Mouse (Mus musculus): Measurements from ENCODE around the gene Fkbp9. TPM values are rescaled to one million over a fixed set of nuclear protein-coding genes. Genes with fewer than 3 reads are reported as not detected.
"Not testable (repeated sequence)": the region's sequence is repeated elsewhere in the genome, so short reads cannot be mapped to it uniquely, and the experiment has no call there.

The Fkbp9 gene
- polyA plus RNA-seq, 1 experiment from 2014 or later, result 26.2 TPM

DNA sequence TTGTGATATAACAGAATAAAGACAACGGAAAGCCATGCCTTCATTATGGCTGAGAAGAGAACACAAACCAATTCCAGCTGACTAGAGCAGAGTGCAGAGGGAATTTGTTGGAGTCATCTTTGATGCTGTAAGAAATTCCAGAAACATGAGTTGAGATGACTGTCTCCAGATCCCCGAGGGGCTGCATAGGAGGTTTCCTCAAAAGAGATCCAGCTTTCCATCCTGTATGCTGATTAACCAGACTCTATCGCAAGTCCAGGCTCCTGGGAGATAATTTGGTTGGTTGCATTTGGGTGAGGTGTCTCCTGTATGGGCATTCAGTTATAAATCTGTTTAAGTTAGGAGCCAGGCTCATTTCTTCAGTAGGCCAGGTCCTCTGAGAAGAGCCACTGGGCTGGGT, 5.8 kb downstream of the Fkbp9 start:
- no peak overlapping the region for H3K27ac ChIP-seq
- ATAC-seq (ENCODE audit: low read depth), result no peak
- H3K9ac ChIP-seq, result no peak overlapping the region
- H3K36me3 ChIP-seq, result peaks cover 2% of the 10 kb centered on the region; the same call in 1 of the 2 replicates
- H3K4me2 ChIP-seq, result no peak overlapping the region
- peaks cover 24% of the 10 kb centered on the region for H3K4me1 ChIP-seq (replicated peaks)
- H3K9me3 ChIP-seq (replicated peaks), result no peaks in the 10 kb centered on the region
- no peak for DNase-seq
- H3K27me3 ChIP-seq, result no peaks in the 10 kb centered on the region
- 75% methylated on average over 3 of the region's 3 CpGs for WGBS (ENCODE audit: insufficient replicate concordance)
- H3K4me3 ChIP-seq (replicated peaks), result no peak overlapping the region

GRCm38 (mm10) chr6:56843229-56843628, 11.4 kb downstream of the Fkbp9 start:
- Histone ChIP-seq H3K9ac (no peak overlapping the region), H3K36me3 (no peaks in the 10 kb centered on the region), H3K4me3 (replicated peaks) (no peak overlapping the region), H3K27ac (no peak overlapping the region), H3K4me2 (no peak overlapping the region), H3K9me3 (replicated peaks) (no peaks in the 10 kb centered on the region), H3K4me1 (replicated peaks) (peaks cover 44% of the 10 kb centered on the region), H3K27me3 (no peaks in the 10 kb centered on the region)
- ATAC-seq (ENCODE audit: low read depth), result no peak
- WGBS (ENCODE audit: insufficient replicate concordance), result 82% methylated on average over 3 of the region's 3 CpGs
- DNase-seq, result no peak

DNA sequence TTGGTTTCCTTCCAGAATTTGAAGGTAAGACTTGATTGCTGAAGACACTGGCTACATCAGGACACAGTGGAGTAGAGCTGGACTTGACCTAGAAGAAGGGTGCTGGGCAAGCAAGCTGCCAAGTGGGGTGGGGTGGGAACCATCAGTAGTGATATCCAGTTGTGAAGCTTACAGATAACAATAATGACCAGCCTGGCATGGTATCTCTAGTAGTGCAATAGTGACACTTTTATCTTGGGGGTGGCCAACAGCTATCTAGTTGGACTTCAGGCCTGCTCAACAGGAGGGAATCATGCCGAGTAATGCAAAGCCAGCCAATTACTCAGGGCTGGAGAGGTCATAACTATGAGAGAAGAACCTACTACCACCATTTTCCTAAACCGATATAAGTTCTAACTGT, 12.5 kb downstream of the Fkbp9 start:
- Histone ChIP-seq H3K27me3 (no peaks in the 10 kb centered on the region), H3K36me3 (no peaks in the 10 kb centered on the region), H3K9me3 (replicated peaks) (no peaks in the 10 kb centered on the region), H3K4me1 (replicated peaks) (peaks cover 37% of the 10 kb centered on the region), H3K4me3 (replicated peaks) (no peak overlapping the region), H3K27ac (peak overlapping the region; percentile 73), H3K4me2 (peak overlapping the region; percentile 15), H3K9ac (no peak overlapping the region)
- DNase-seq (peak; percentile 27), ATAC-seq (ENCODE audit: low read depth) (peak; percentile 96)
- 45% methylated on average over 2 of the region's 2 CpGs for WGBS (ENCODE audit: insufficient replicate concordance)

GRCm38 (mm10) chr6:56848974-56849373, 17.1 kb downstream of the Fkbp9 start:
- H3K9me3 ChIP-seq (replicated peaks), result no peaks in the 10 kb centered on the region
- H3K4me2 ChIP-seq, result no peak overlapping the region
- peaks cover 3% of the 10 kb centered on the region; the same call in 1 of the 2 replicates for H3K36me3 ChIP-seq
- no peak overlapping the region for H3K4me3 ChIP-seq (replicated peaks)
- peaks cover 30% of the 10 kb centered on the region for H3K4me1 ChIP-seq (replicated peaks)
- ATAC-seq (ENCODE audit: low read depth), result no peak
- H3K27me3 ChIP-seq, result no peaks in the 10 kb centered on the region
- H3K27ac ChIP-seq, result no peak overlapping the region
- no peak for DNase-seq
- 72% methylated on average over 3 of the region's 3 CpGs for WGBS (ENCODE audit: insufficient replicate concordance)
- H3K9ac ChIP-seq, result no peak overlapping the region

DNA sequence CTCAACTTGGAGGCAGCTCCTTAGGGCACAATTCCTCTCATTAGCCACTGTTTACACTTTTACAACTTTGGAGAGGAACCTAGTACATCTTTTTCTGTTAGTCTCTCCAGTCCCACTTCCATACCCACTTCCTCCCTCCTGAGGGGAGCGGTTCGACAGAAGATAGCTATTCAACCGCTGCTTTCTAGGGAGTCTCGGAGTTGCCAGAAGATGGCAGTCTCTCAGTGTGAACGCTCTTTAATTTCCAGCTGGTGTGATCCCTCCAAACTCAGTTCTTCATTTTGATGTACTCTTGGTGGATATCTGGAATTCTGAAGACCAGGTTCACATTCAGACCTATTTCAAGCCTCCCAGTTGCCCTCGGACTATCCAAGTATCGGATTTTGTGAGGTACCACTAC, 18.5 kb downstream of the Fkbp9 start:
- Histone ChIP-seq H3K4me2 (no peak overlapping the region), H3K9me3 (replicated peaks) (no peaks in the 10 kb centered on the region), H3K27me3 (no peaks in the 10 kb centered on the region), H3K4me1 (replicated peaks) (peaks cover 16% of the 10 kb centered on the region), H3K27ac (no peak overlapping the region), H3K9ac (no peak overlapping the region), H3K36me3 (peaks cover 3% of the 10 kb centered on the region; the same call in 1 of the 2 replicates), H3K4me3 (replicated peaks) (no peak overlapping the region)
- ATAC-seq (ENCODE audit: low read depth), result peak; percentile 41; the same call in 1 of the 2 replicates
- WGBS (ENCODE audit: insufficient replicate concordance), result 54% methylated on average over 7 of the region's 7 CpGs
- DNase-seq, result no peak

- no peak for ATAC-seq (ENCODE audit: low read depth)
- Histone ChIP-seq H3K9me3 (replicated peaks) (no peaks in the 10 kb centered on the region), H3K4me2 (no peak overlapping the region), H3K4me1 (replicated peaks) (0 out of 2 replicates have a peak, but pooled peaks cover 5% of the 10 kb centered on the region), H3K4me3 (replicated peaks) (no peak overlapping the region), H3K9ac (no peak overlapping the region), H3K27ac (no peak overlapping the region), H3K27me3 (no peaks in the 10 kb centered on the region), H3K36me3 (peaks cover 13% of the 10 kb centered on the region)
- WGBS (ENCODE audit: insufficient replicate concordance), result 74% methylated on average over 8 of the region's 8 CpGs
- DNase-seq, result no peak
These were observed 22.9 kb downstream of the Fkbp9 start for GRCm38 (mm10) chr6:56854803-56855202.

GRCm38 (mm10) chr6:56856748-56857147, 24.9 kb downstream of the Fkbp9 start:
- Histone ChIP-seq H3K4me1 (replicated peaks) (peaks cover 9% of the 10 kb centered on the region), H3K4me3 (replicated peaks) (no peak overlapping the region), H3K27ac (no peak overlapping the region), H3K9ac (no peak overlapping the region), H3K9me3 (replicated peaks) (no peaks in the 10 kb centered on the region), H3K4me2 (no peak overlapping the region), H3K27me3 (no peaks in the 10 kb centered on the region), H3K36me3 (peaks cover 18% of the 10 kb centered on the region)
- DNase-seq, result no peak
- no peak for ATAC-seq (ENCODE audit: low read depth)
- WGBS (ENCODE audit: insufficient replicate concordance), result 75% methylated on average over 5 of the region's 5 CpGs

- Histone ChIP-seq H3K27me3 (no peaks in the 10 kb centered on the region), H3K36me3 (peaks cover 22% of the 10 kb centered on the region), H3K27ac (no peak overlapping the region), H3K4me3 (replicated peaks) (no peak overlapping the region), H3K4me1 (replicated peaks) (peaks cover 12% of the 10 kb centered on the region), H3K9ac (no peak overlapping the region), H3K9me3 (replicated peaks) (no peaks in the 10 kb centered on the region), H3K4me2 (no peak overlapping the region)
- ATAC-seq (ENCODE audit: low read depth) (peak; percentile 73), DNase-seq (no peak)
- 65% methylated on average over 8 of the region's 8 CpGs for WGBS (ENCODE audit: insufficient replicate concordance)
These were observed 28.5 kb downstream of the Fkbp9 start for GRCm38 (mm10) chr6:56860205-56860848.

GRCm38 (mm10) chr6:56866899-56867298, 35.0 kb downstream of the Fkbp9 start:
- 89% methylated on average over 1 of the region's 1 CpGs for WGBS (ENCODE audit: insufficient replicate concordance)
- not testable (repeated sequence) for H3K9ac ChIP-seq; H3K4me3 ChIP-seq (replicated peaks); DNase-seq; H3K27ac ChIP-seq; H3K4me2 ChIP-seq; H3K27me3 ChIP-seq; H3K9me3 ChIP-seq (replicated peaks); H3K36me3 ChIP-seq; ATAC-seq (ENCODE audit: low read depth)
- H3K4me1 ChIP-seq (replicated peaks), result peaks cover 43% of the 10 kb centered on the region

- 0 out of 2 replicates have a peak, but pooled peaks cover 6% of the 10 kb centered on the region for H3K36me3 ChIP-seq
- H3K27ac ChIP-seq, result no peak overlapping the region
- WGBS (ENCODE audit: insufficient replicate concordance), result 57% methylated on average over 8 of the region's 8 CpGs
- peaks cover 43% of the 10 kb centered on the region for H3K4me1 ChIP-seq (replicated peaks)
- no peak overlapping the region for H3K4me2 ChIP-seq
- H3K27me3 ChIP-seq, result no peaks in the 10 kb centered on the region
- DNase-seq, result no peak
- no peak overlapping the region for H3K9ac ChIP-seq
- no peaks in the 10 kb centered on the region for H3K9me3 ChIP-seq (replicated peaks)
- peak; percentile 67 for ATAC-seq (ENCODE audit: low read depth)
- H3K4me3 ChIP-seq (replicated peaks), result no peak overlapping the region
These were observed 36.7 kb downstream of the Fkbp9 start for GRCm38 (mm10) chr6:56868565-56868964.

GRCm38 (mm10) chr6:56870027-56870426, 38.2 kb downstream of the Fkbp9 start:
- H3K9me3 ChIP-seq (replicated peaks), result no peaks in the 10 kb centered on the region
- 0 out of 2 replicates have a peak, but pooled peaks cover 6% of the 10 kb centered on the region for H3K36me3 ChIP-seq
- H3K4me3 ChIP-seq (replicated peaks), result no peak overlapping the region
- DNase-seq, result no peak
- H3K4me2 ChIP-seq, result no peak overlapping the region
- no peaks in the 10 kb centered on the region for H3K27me3 ChIP-seq
- H3K27ac ChIP-seq, result 0 out of 2 replicates have a peak overlapping the region, but pooled peaks have one; percentile 20
- WGBS (ENCODE audit: insufficient replicate concordance), result 25% methylated on average over 2 of the region's 2 CpGs
- peaks cover 43% of the 10 kb centered on the region for H3K4me1 ChIP-seq (replicated peaks)
- peak; percentile 62 for ATAC-seq (ENCODE audit: low read depth)
- no peak overlapping the region for H3K9ac ChIP-seq

DNA sequence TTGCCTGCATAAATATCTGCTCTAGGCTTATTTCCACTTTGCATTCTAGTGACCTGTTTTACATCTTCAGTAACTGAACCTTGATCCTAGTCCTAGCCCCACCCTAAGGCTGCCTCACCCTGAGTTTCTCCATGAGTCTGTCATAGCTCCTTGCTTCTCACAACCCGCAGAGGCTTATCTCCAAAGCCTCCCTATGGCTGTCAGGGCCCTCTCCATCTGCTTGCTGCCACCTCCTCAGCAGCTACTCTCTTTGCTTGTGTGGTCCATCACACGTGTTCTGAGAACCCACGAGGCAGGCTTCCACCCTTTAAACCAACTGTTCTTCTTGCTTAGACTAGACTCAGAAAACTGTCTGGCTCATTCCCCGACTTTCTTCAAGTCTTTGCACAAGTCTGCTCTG, 45.0 kb downstream of the Fkbp9 start:
- no peak overlapping the region for H3K4me2 ChIP-seq
- H3K27me3 ChIP-seq, result no peaks in the 10 kb centered on the region
- 35% methylated on average over 4 of the region's 4 CpGs for WGBS (ENCODE audit: insufficient replicate concordance)
- ATAC-seq (ENCODE audit: low read depth), result peak; percentile 67
- no peaks in the 10 kb centered on the region for H3K9me3 ChIP-seq (replicated peaks)
- DNase-seq, result no peak
- no peak overlapping the region for H3K9ac ChIP-seq
- peak overlapping the region; percentile 16; the same call in 1 of the 2 replicates for H3K27ac ChIP-seq
- H3K4me1 ChIP-seq (replicated peaks), result peaks cover 42% of the 10 kb centered on the region
- H3K4me3 ChIP-seq (replicated peaks), result no peak overlapping the region
- H3K36me3 ChIP-seq, result peaks cover 41% of the 10 kb centered on the region
